ENCODE assay signal across 27 mouse cellular contexts in genomic region chr2:51749247-51749646, GRCm38 (mm10).
DNase-seq lines count a peak whose midpoint lies in the region; ATAC-seq and TF ChIP-seq lines count a peak whose summit lies in the region.
"Had no signal": no experiment of that assay in that cellular context is flagged by ENCODE, and none has a peak within 500 bp of the region (broad histone marks: within the 10 kb centered on the region; RNA-seq: fewer than 3 reads in every experiment).

No protein-coding gene starts in this region.

- WGBS in lung, embryonic 14.5 days, result 52% methylated on average over 3 of the region's 3 CpGs
- WGBS in heart, embryonic 11.5 days (ENCODE audit: insufficient replicate concordance), result 67% methylated on average over 3 of the region's 3 CpGs

- no peak for ATAC-seq in lung, embryonic 14.5 days (ENCODE audit: insufficient read depth)
- no peak for ATAC-seq in heart, embryonic 11.5 days (replicated peaks; ENCODE audit: insufficient number of reproducible peaks, low FRiP score, low TSS enrichment)
- ATAC-seq: activated CD4-positive, CD25-positive, alpha-beta regulatory T cell, adult 4 months; forebrain, embryonic 14.5 days; forebrain, embryonic 16.5 days; Patski had no signal

- DNase-seq in lung, embryonic 14.5 days, result peak; percentile 31
- no peak for DNase-seq in lung, postnatal 25 days (ENCODE audit: low spot score)
- peak; percentile 35 for DNase-seq in retina, embryonic 14.5 days (ENCODE audit: low spot score)
- no peak for DNase-seq in retina, postnatal 1 day
- DNase-seq in ES-E14 (ENCODE audit: low read depth, low spot score) (no peak), adipocyte (ENCODE audit: low spot score) (peak; percentile 10)
- DNase-seq in ovary, postnatal 14 days (ENCODE audit: low spot score), result no peak
- DNase-seq: adrenal gland, adult 2 months; adrenal gland, postnatal 10 days; adrenal gland, postnatal 25 days; cerebellum, adult 11 months; cerebellum, adult 18-20 months; cerebellum, adult 8-10 months; cerebellum, adult 9-11 months; cerebellum, postnatal 14 days; cerebellum, postnatal 36 days; embryo, embryonic 11 days had no signal

- H3K4me1 ChIP-seq in lung, embryonic 14.5 days (ENCODE audit: insufficient read depth), result no peaks in the 10 kb centered on the region
- peaks cover 3 to 9% of the 10 kb centered on the region in 2 experiments; a peak in 3 of 4 replicates for H3K4me1 ChIP-seq in ES-E14 (ENCODE audit: control insufficient read depth in 2 of 2, insufficient read depth in 2 of 2, low read length in 2 of 2, poor library complexity in 1 of 2)
- H3K4me1 ChIP-seq in heart, embryonic 11.5 days (ENCODE audit: control insufficient read depth, insufficient read depth, low read length), result no peaks in the 10 kb centered on the region

- H3K27ac ChIP-seq in lung, embryonic 14.5 days (ENCODE audit: low read depth), result no peak overlapping the region
- no peak overlapping the region for H3K27ac ChIP-seq in ES-E14 (ENCODE audit: insufficient read depth, low read depth, low read length, poor library complexity, severe bottlenecking)
- no peak overlapping the region for H3K27ac ChIP-seq in heart, embryonic 11.5 days (ENCODE audit: low read depth, low read length)
- H3K27ac ChIP-seq: embryonic facial prominence, embryonic 13.5 days; embryonic facial prominence, embryonic 15.5 days; forebrain, embryonic 10.5 days; forebrain, embryonic 12.5 days had no signal

- no peaks in the 10 kb centered on the region for H3K27me3 ChIP-seq in lung, embryonic 14.5 days (ENCODE audit: insufficient read depth, low read length)
- H3K27me3 ChIP-seq in heart, embryonic 11.5 days (ENCODE audit: control insufficient read depth, insufficient read depth, low read length), result no peaks in the 10 kb centered on the region
- H3K27me3 ChIP-seq: embryonic facial prominence, embryonic 13.5 days; embryonic facial prominence, embryonic 15.5 days; forebrain, embryonic 12.5 days; Patski had no signal

- H3K36me3 ChIP-seq in lung, embryonic 14.5 days (ENCODE audit: insufficient read depth), result no peaks in the 10 kb centered on the region
- H3K36me3 ChIP-seq in ES-E14 (ENCODE audit: control insufficient read depth, insufficient read depth, low read length, poor library complexity, severe bottlenecking), result no peaks in the 10 kb centered on the region
- no peaks in the 10 kb centered on the region for H3K36me3 ChIP-seq in heart, embryonic 11.5 days (ENCODE audit: control insufficient read depth, insufficient read depth, low read length)
- H3K36me3 ChIP-seq: embryonic facial prominence, embryonic 13.5 days; embryonic facial prominence, embryonic 15.5 days; forebrain, embryonic 10.5 days; forebrain, embryonic 12.5 days had no signal

- H3K4me2 ChIP-seq in lung, embryonic 14.5 days, result no peak overlapping the region
- H3K4me2 ChIP-seq in heart, embryonic 11.5 days, result no peak overlapping the region
- H3K4me2 ChIP-seq: embryonic facial prominence, embryonic 13.5 days; embryonic facial prominence, embryonic 15.5 days; forebrain, embryonic 12.5 days had no signal

- in situ Hi-C loops in ES-E14 (cut with MboI; ENCODE audit: low sequenced_read_pairs in 2 of 2, unreplicated experiment in 2 of 2), result no loop called here

- H3K4me3 ChIP-seq in lung, embryonic 14.5 days (ENCODE audit: low read depth, low read length), result no peak overlapping the region
- no peak overlapping the region for H3K4me3 ChIP-seq in ES-E14 (ENCODE audit: insufficient read depth in 1 of 2, low read depth in 1 of 2, low read length in 2 of 2, poor library complexity in 1 of 2, severe bottlenecking in 1 of 2)
- H3K4me3 ChIP-seq in heart, embryonic 11.5 days (ENCODE audit: low read depth, low read length), result no peak overlapping the region
- H3K4me3 ChIP-seq: embryonic facial prominence, embryonic 13.5 days; embryonic facial prominence, embryonic 15.5 days; erythroblast, embryonic 14.5 days; forebrain, embryonic 10.5 days; forebrain, embryonic 12.5 days had no signal

- H3K9ac ChIP-seq in lung, embryonic 14.5 days, result no peak overlapping the region
- no peak overlapping the region for H3K9ac ChIP-seq in ES-E14 (ENCODE audit: insufficient read depth, low read depth, low read length, poor library complexity, severe bottlenecking)
- no peak overlapping the region for H3K9ac ChIP-seq in heart, embryonic 11.5 days (ENCODE audit: low read depth, low read length)
- H3K9ac ChIP-seq: embryonic facial prominence, embryonic 13.5 days; embryonic facial prominence, embryonic 15.5 days; forebrain, embryonic 12.5 days had no signal

- no peak for TF ChIP-seq CTCF in lung, embryonic 14.5 days (IDR thresholded peaks at IDR 0.05; ENCODE audit: low read depth)

- H3K9me3 ChIP-seq in lung, embryonic 14.5 days (ENCODE audit: low read depth, low read length), result no peaks in the 10 kb centered on the region
- no peaks in the 10 kb centered on the region for H3K9me3 ChIP-seq in ES-E14 (ENCODE audit: control insufficient read depth, insufficient read depth, low read depth, low read length)
- no peaks in the 10 kb centered on the region for H3K9me3 ChIP-seq in heart, embryonic 11.5 days (replicated peaks; ENCODE audit: control insufficient read depth, low read length)
- H3K9me3 ChIP-seq: embryonic facial prominence, embryonic 13.5 days; embryonic facial prominence, embryonic 15.5 days; forebrain, embryonic 10.5 days; forebrain, embryonic 12.5 days had no signal

TF ChIP-seq in ES-E14, 5 proteins besides CTCF, POLR2A, EP300 and RAD21:
- TF ChIP-seq MAFK (IDR thresholded peaks at IDR 0.05; ENCODE audit: insufficient read depth, low read depth, low read length) (no peak), ZNF384 (IDR thresholded peaks at IDR 0.05; ENCODE audit: low read depth, low read length) (peak; percentile 99)

Comparison
In these comparisons a context has a peak if more than half of its experiments do, and no peak if none do; other contexts are left out.
1. DNase-seq: peak in lung, embryonic 14.5 days (single experiment), retina, embryonic 14.5 days (single experiment) and adipocyte (single experiment); none in lung, postnatal 25 days (single experiment), retina, postnatal 1 day (single experiment), ES-E14 (single experiment) and ovary, postnatal 14 days (single experiment).